Mouse (Mus musculus): ENCODE results near the gene Rims4. TPM values are rescaled to one million over a fixed set of nuclear protein-coding genes. Genes with fewer than 3 reads are reported as not detected.

Rims4 gene
- total RNA-seq, 2 experiments from 2014 or later, result 0.31 to 0.39 TPM

GRCm38 (mm10) chr2:163913704-163914103 lies 4.8 kb downstream of the Rims4 start:
- DNase-seq (ENCODE audit: low spot score), result no peak
- intact Hi-C loops (cut with DNase I), result no loop called here

- intact Hi-C loops (cut with DNase I), result no loop called here
- no peak for DNase-seq (ENCODE audit: low spot score)
These were observed 6.5 kb downstream of the Rims4 start for GRCm38 (mm10) chr2:163911826-163912444.

GRCm38 (mm10) chr2:163909604-163910003 lies 8.9 kb downstream of the Rims4 start:
- no peak for DNase-seq (ENCODE audit: low spot score)
- intact Hi-C loops (cut with DNase I), result no loop called here

GRCm38 (mm10) chr2:163907131-163907530 lies 11.4 kb downstream of the Rims4 start:
- intact Hi-C loops (cut with DNase I), result no loop called here

GRCm38 (mm10) chr2:163904323-163904722 lies 14.2 kb downstream of the Rims4 start:
- no peak for DNase-seq (ENCODE audit: low spot score)
- intact Hi-C loops (cut with DNase I), result no loop called here

More at GRCm38 (mm10) chr2:163907131-163907530, 11.4 kb downstream of the Rims4 start:
- DNase-seq (ENCODE audit: low spot score), result no peak

GRCm38 (mm10) chr2:163903461-163903860 lies 15.0 kb downstream of the Rims4 start:
- intact Hi-C loops (cut with DNase I), result no loop called here
- no peak for DNase-seq (ENCODE audit: low spot score)

- intact Hi-C loops (cut with DNase I), result no loop called here
These were observed 16.0 kb downstream of the Rims4 start for GRCm38 (mm10) chr2:163902448-163902847.

GRCm38 (mm10) chr2:163901043-163901442 lies 17.4 kb downstream of the Rims4 start:
- no peak for DNase-seq (ENCODE audit: low spot score)
- intact Hi-C loops (cut with DNase I), result no loop called here

More at GRCm38 (mm10) chr2:163902448-163902847, 16.0 kb downstream of the Rims4 start:
- no peak for DNase-seq (ENCODE audit: low spot score)

GRCm38 (mm10) chr2:163899910-163900411 lies 18.5 kb downstream of the Rims4 start:
- intact Hi-C loops (cut with DNase I), result no loop called here
- no peak for DNase-seq (ENCODE audit: low spot score)

- no peak for DNase-seq (ENCODE audit: low spot score)
- intact Hi-C loops (cut with DNase I), result no loop called here
These were observed 20.4 kb downstream of the Rims4 start for GRCm38 (mm10) chr2:163897988-163898535.

- intact Hi-C loops (cut with DNase I), result no loop called here
- DNase-seq (ENCODE audit: low spot score), result no peak
These were observed 21.5 kb downstream of the Rims4 start for GRCm38 (mm10) chr2:163897026-163897425.

GRCm38 (mm10) chr2:163895156-163895555 lies 23.3 kb downstream of the Rims4 start:
- no peak for DNase-seq (ENCODE audit: low spot score)
- intact Hi-C loops (cut with DNase I), result no loop called here

- intact Hi-C loops (cut with DNase I), result no loop called here
- DNase-seq (ENCODE audit: low spot score), result no peak
These were observed 24.8 kb downstream of the Rims4 start for GRCm38 (mm10) chr2:163893446-163894370.

- DNase-seq (ENCODE audit: low spot score), result no peak
- intact Hi-C loops (cut with DNase I), result no loop called here
These were observed 27.2 kb downstream of the Rims4 start for GRCm38 (mm10) chr2:163891271-163891670.

- DNase-seq (ENCODE audit: low spot score), result no peak
- intact Hi-C loops (cut with DNase I), result no loop called here
These were observed 27.9 kb downstream of the Rims4 start for GRCm38 (mm10) chr2:163890586-163890985.

- intact Hi-C loops (cut with DNase I), result no loop called here
- no peak for DNase-seq (ENCODE audit: low spot score)
These were observed 29.1 kb downstream of the Rims4 start for GRCm38 (mm10) chr2:163889411-163889810.

GRCm38 (mm10) chr2:163882859-163883652 lies 35.4 kb downstream of the Rims4 start:
- intact Hi-C loops (cut with DNase I), result no loop called here
- no peak for DNase-seq (ENCODE audit: low spot score)

- intact Hi-C loops (cut with DNase I), result no loop called here
- DNase-seq (ENCODE audit: low spot score), result no peak
These were observed 37.6 kb downstream of the Rims4 start for GRCm38 (mm10) chr2:163880891-163881290.

- intact Hi-C loops (cut with DNase I), result no loop called here
- DNase-seq (ENCODE audit: low spot score), result no peak
These were observed 41.5 kb downstream of the Rims4 start for GRCm38 (mm10) chr2:163876830-163877498.
